Mouse (Mus musculus): ENCODE measurements around the gene Galnt7.

The Galnt7 gene

DNA sequence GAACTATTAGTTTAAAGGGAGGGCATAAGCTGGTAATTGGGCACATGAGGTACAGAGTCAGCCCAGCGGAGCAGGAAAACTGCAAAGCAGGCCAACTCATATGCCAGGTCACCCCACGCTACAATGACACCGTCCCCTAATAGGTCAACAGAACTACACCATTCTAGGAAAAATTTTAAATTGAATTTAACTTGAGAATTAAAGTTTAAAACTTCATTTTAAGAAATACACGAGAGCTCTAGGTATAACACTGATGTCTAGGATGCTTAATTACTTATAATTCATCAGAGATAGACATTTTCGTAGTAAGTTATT is 67.7 kb downstream of the Galnt7 start:
- DNase-seq (ENCODE audit: low spot score), result no peak

DNA sequence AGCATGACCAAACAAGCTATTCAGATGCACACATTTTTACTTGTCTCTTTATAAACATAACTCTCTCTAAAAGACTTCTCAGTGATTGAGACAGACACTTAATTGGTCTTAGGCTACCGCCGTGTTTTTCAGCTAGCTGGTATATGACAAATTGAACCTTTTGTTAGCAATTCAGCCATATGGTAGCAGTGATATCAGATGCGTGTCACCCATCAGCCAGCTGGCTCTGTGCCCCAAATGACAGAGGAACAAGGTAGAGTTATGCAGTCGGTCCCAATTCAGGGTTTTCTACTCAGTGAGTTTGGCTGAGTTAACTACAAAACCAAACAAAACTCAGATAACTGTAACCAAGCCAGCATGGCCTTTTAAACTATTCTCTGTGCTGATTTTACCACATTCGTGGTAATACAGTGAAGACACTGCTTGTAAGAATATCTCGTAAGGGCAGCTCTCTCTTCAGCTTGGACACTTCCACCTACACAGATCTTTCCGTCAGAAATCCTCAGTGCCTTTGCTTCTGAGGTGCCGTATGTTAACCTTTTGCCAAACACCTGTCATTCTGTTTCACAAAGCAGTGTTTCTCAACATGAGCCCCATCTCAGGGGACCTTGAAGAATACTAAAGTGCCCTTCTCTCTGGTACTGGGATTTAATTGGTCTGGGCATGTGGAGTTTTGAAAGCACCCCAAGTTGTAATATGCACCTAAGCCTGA is 68.3 kb downstream of the Galnt7 start:
- DNase-seq (ENCODE audit: low spot score), result peak; percentile 16

DNA sequence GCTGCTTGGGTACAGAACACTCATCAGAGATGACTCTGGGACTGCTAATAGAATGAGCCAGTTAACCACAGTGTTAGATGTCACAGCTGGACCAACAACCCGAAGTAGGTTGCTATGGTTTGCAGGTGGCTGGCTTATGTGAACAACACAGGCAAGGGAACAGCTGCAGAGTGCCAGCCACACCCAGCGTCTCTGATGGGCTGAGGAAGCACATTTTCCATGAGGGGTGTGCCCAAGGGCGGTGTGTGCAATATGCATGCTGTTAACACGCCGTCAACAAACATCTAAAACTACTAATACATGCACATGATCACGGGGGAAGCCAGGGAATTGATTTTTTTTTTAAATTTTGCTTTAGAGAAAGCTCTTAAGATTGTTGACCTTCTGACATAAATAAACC is 73.0 kb downstream of the Galnt7 start:
- peak; percentile 47 for DNase-seq (ENCODE audit: low spot score)

DNA sequence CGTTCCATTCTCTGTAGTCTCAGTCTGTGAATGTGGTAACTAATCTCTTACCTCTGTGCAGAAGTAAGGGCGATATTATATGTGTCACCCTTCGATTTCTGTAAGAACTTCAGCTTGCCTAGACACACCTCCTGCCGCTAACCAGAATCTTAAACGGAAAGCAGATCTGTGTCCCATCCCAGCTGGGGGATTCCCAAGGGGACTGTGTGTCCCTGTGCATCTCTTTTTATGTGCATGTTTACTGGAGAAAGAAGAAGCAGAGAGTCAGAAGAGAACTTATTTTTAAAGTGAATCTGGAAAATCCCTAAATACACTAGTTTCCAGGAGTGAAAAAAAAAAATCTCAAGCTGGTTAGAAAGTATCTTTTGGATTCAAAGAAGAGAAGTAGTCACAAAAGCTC is 75.5 kb downstream of the Galnt7 start:
- DNase-seq (ENCODE audit: low spot score), result no peak

DNA sequence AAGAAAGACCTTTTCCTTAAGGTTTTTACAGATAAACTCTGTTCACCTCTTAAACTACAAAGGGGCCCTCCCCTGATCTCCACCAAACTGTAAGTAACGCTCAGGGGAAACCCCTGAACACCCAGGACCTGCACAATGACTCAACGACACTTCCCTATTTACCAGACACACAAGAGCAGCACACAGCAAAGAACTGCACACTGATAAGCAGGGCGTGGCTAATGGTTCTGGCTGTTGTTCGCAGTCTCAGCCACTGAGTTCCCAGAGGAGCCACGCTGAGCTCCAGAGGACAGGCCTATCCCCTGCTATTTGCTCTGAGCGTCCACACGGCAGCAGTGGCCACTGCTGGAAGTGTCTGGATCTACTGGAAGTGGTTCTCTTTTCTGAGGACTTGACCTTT is 76.6 kb downstream of the Galnt7 start:
- peak; percentile 87 for DNase-seq (ENCODE audit: low spot score)

DNA sequence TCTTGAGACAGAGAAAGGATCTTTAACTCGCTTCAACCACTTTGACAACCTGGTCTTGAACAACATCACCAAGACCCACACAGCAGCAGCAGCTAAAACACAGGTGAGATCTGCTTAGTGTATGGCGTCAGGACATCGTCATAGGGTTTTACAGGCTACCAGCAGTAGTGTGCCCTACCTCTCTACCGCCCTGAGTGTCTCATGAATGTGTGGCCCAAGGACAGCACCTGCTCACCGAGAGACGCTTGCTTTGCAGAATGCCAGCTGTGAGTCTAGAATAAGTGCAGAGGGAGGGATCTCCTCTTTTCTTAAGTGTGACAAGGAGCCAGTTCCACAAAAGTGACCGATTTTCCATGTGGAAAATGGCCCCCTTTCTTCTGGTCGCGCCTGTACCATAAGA is 77.5 kb downstream of the Galnt7 start:
- no peak for DNase-seq (ENCODE audit: low spot score)

DNA sequence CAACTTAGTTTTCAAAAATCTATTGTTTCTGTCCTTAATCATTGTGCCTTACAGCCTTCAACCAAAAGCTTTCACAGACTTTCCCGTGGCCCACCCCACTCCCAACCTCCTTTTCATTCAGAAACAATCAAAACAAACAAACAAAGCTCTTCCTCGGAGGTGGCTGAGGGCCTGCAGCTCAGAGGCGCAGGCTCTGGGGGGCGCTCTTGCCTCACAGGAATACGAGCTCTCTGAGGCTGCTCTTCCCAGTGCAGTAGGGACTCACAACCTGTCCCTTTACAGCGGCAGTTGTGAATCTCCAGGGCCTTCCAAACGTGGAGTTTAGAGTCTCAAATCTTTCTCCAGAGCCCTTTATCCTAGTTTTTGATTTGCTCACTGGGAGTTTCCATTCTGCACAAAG is 78.4 kb downstream of the Galnt7 start:
- DNase-seq (ENCODE audit: low spot score), result peak; percentile 83

DNA sequence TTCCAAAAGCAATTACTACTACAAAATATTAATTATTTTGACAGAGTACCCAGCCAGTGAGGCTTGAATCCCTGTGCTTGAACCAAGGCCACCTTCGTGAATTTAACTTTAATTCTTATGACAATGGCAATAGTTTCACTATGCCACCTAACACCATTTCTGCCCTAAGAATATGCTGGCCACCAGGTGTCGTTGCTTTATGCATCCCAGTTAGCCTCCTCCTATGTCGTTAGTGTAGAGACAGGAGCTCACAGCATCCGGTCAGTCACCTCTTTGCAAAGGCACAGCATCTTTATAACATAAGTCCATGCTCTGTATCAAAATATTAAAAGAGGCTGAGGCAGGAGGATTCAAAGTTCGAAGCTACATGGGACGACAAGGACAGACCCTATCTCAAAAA is 79.0 kb downstream of the Galnt7 start:
- no peak for DNase-seq (ENCODE audit: low spot score)

DNA sequence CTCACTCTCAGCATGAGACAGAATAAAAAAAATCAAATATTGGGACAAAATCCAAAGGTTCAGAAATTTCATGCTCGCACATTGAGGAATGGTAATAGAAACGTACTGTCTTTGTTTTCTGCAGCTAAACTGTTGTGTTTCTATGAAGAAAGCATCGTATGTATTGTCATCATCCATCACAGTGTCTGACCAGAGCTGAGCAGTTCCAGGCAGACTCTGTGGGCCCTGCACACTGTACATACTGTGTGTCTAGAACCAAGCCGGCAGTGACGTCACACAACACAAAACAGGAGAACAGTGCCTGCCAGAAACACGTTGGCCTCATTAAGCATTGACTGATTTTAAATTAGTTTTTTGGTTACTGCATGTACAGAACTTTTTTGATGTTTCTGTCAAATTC is 82.9 kb downstream of the Galnt7 start:
- DNase-seq (ENCODE audit: low spot score), result no peak

DNA sequence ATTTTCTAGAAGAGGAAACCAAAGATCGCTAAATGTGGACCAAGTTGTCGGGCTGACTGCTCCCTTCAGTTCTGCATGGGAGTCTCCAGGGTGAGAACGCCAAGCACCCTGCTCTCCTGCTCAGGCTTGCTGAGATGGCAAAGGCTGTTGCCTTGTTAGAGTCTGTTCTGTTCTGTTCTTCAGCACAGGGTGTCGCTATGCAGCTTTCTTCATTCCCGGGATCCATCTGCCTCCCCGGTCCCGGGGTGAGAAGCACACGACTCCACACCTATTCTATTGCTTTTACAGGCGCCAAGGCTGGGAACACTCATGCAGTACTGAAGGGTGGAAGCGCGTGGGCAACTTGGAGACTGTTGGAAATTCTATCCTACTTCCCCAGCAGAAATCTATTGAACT is 83.4 kb downstream of the Galnt7 start:
- DNase-seq (ENCODE audit: low spot score), result no peak

DNA sequence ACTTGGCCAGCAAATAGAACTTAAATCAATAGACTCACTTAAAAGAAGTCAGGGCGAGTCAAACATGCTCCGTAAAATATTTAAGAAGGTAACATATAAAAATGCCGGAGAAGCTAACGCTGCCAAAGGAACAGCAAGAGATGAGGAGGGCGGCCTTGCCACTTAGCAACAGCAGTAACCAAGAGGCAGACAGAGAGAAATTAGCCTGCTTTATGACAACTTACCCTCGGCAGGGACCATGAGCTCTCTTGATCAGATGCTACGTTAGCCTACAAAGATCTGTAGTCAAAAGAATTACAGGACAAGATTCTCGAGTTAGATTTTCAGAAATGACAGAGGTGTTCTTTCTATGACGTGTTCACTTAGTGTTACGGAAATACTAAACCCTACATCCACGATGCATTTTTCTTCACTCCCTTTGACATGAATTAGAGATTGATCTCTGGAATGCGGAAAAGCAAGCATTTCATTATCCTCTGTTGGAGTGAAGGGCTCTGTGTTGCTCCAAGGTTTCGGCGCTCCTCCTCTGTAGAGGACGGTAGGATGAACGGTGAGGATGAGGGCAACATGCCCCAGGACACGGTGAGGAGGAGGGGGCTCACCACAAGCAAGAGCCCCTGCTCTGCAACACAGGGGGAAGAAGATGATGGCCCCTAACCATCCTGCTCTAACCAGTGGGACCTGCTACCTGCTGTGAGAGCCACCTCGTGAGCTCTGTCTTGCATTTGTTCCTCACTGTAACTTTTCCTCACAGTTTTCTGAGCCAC is 84.0 kb downstream of the Galnt7 start:
- no peak for DNase-seq (ENCODE audit: low spot score)

DNA sequence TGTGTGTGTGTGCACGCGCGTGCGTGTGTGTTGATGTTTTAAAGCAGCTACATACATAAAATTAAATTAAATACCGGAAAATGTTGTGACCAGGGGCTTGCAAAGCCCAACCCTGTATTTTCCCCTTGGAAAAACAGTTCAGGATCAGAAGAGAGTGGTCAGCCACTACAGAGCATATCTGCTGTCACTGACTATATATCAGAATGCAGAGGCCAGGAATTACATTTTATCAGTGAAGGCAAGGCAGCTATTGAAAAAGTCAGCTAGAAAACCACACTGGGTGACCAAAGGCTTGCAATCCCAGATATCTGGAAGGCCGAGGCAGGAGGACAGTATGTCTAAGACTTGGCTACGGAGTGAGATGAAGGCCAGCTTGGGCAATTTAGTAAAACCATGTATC is 84.8 kb downstream of the Galnt7 start:
- no peak for DNase-seq (ENCODE audit: low spot score)

DNA sequence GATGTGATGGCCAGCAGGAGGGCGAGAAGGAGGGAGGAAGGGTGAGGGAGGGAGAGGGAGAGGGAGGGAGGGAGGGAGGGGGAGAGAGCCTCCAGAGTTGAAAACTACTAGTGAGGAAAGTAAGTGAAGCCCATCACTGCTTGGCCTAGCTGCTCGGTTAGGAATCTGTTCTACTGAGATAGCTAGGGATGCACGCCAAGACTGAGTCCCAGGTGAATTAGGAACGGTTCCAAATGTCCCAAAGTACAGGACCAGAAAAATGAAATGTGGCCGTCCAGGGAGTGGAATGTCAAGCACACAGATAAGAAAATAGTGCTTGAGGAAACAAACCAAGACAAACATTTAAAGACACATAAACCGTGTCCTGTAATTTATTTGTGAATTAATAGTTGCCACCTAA is 87.8 kb downstream of the Galnt7 start:
- DNase-seq (ENCODE audit: low spot score), result no peak

DNA sequence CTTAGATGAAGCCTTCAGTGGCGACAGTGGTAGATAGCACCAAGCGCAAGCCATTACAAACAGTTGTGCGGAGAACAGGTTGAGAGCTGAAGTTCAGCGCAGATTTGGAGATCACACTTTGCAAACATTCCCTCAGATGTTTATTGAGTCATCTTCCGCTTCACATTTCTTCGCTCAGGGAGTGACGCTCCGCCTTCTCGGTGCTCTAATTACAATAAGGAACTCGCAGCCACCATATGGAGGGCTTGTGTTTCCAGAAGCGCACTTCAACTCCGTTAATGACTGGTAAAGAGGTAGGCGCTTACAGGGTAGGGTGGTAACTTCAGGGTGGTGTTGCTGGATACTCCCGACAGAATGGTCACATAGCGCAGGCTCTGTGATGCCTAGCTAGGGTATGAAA is 89.1 kb downstream of the Galnt7 start:
- no peak for DNase-seq (ENCODE audit: low spot score)

DNA sequence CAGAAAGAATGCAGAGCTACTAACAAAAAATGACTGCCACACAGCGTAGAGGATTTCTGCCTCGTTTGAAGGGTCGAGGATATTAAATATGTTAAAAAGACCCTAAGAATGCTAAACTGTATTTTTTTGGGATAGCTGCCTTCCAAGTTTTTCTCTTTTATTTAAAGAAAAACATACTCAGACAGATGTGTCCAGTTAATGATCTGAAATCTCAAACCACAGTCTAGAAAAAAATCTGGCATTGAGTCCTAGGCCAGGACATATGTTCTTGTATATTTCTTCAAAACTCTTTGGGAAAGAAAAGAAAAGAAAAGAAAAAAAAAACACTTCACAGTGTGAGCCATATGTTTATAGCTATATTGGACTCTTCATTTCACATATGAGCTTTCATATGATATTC is 90.1 kb downstream of the Galnt7 start:
- DNase-seq (ENCODE audit: low spot score), result no peak

DNA sequence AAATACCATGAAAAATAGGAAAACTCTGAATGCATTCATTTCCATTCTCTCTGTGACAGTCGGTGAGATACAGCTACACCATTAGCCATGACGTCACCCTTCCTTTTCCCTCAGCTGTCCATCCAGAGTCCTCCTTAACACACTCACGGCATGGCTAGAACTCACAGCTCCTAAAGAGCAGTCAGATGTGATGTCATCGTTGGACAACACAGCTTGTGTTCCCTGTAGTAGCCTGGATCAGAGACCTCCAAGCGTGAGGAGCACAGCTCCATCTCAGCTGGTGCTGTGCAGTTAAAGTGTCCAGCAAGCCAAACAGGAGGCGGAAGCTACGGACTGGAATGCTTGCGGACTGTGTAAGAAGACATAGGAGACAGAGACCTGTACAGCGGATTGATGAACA is 91.9 kb downstream of the Galnt7 start:
- DNase-seq (ENCODE audit: low spot score), result no peak

DNA sequence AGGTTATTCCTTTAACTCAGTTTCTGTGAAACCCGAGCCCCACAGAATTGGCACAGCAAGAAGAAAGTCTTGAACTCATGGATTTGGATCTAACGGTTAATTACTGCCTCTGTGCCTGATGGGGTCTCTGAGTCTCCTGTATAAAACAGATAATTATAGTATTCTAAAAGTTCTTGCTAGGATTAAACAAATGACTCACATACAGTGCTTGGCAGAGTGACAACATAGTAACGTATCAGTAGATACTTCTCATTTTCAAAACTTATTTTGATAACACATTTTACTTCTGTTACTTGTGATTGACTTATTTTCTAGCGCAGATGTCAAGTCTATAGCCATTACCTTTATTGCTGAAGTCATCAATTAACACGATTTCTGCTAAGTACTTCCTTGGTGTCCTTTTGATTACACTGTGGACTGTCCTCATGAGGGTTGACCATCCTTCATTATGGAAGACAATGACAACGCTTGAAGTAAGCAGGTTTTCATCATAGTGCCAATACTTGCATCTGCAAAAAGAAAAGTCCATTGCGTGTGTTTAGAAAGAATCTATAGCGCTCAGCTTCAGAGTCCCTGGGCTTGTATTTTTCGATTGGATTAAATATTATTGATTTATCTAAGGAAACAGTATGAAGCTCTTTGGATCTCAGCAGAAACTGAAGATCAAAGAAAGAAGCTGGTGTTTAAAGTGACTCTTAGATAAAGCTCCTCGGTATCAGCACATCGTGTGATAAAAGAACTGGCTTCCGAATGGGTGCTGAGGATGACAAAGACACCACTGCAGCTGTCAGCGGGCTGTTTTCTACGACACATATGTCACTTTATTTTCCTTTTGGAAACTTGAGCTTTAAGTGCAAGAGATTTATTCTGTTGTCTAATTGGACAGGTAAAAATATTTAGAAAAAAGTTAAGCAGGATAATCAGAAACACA is 100.5 kb downstream of the Galnt7 start:
- DNase-seq (ENCODE audit: low spot score), result no peak

DNA sequence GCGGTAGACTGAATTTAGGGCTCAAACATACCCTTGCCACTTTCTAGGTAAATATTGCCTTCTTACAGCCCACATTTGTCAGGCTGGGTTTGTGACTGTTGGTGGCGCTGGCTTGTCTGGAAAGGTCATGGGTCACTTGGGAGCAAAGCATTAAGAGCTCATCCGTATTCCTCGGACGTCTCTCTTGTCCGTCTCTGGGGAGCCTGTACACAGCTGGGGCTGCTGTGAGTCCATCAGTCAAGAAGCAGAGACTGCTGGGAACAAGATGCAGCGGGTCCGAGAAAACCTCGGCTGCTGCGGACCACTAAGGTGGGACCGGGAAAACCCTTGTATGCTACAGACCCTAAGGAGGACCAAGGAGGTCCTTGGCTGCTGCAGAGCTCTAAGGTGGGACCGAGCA is 105.3 kb downstream of the Galnt7 start:
- no peak for DNase-seq (ENCODE audit: low spot score)

DNA sequence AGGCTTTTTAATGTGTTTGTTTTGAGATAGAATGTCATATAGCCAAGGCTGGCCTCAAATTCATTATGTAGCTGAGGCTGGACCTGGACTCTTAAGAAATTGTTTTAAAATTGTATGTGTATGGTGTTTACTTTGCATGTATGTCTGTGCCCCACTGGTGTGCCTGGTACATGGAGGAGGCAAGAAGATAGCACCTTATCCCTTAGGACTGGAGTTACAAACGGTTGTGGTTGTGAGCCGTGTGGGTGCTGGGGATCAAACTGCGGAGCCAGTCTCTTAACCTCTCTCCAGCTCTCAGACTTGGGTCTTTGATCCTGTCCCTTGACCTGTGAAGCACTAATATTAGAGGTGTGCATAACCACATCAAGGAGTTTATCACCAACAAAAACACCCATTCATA is 106.0 kb downstream of the Galnt7 start:
- no peak for DNase-seq (ENCODE audit: low spot score)

DNA sequence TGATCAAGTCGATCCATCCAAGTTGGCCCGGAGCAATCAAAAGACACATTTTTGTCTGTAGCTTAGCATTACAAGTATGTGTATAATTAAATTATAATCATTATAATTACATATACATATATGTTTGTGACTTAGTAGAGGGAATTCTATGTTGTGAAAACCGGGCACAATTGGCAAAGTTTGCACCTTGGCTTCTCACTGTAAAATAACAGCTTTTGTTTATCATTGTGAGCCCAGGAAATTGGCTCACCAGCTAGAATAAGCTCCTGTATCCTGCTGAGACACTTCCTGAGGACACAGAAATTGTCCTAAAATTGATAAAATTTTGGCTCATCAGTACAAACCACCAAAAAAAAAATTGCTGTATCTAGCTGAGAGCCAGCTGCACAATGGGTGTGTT is 106.4 kb downstream of the Galnt7 start:
- no peak for DNase-seq (ENCODE audit: low spot score)

DNA sequence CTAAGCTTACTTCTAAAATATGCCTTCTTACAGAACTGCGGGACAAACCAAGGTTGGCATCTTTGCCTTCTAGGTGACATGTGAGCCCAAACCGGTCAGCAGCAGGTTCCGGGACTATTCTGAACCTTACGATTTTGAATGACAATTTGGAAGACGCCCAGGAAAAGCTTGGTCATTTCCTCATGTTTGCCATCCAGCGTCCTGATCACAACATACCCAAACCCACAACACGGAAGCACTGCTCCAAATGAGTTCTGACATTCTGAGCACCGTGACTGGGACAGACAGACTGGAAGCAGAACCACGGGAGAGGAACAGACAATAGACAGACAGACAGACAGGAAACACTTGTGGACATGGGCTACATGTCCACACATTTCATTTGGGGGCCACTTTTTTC is 111.4 kb downstream of the Galnt7 start:
- no peak for DNase-seq (ENCODE audit: low spot score)

DNA sequence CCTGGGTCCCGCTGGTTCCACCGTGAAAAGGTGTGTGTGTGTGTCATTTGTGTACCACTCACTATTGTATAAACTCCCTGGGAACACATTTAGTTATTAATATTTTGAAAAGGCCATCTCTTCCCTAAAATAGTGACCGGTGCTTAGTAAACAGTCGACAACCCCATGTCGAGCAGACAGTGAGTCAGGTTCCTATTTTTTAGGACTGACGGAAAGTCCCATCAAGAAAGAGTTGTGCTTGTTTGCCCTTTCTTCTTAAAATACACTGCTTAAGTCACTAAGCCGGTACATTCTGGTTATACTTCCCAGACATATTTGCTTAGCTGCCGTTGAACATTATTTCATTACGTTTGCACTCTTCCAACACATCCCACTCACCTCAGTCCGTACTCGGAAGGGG is 111.9 kb downstream of the Galnt7 start:
- no peak for DNase-seq (ENCODE audit: low spot score)
